Mouse (Mus musculus) MEL (cell line): Measurements from ENCODE around the gene Ankrd45.

ENCODE experiments used
- CHD1 ChIP-seq: IDR thresholded peaks from 2 replicates; pipeline ENCODE4 v1.6.1; 2012; ENCODE audit warnings: low read depth, mild to moderate bottlenecking, inconsistent platforms, low read length, improper control_type of control experiment
- GABPA ChIP-seq: IDR thresholded peaks from 2 replicates; pipeline ENCODE4 v1.6.1; 2012; ENCODE audit warnings: low read depth, mild to moderate bottlenecking, inconsistent platforms, low read length, improper control_type of control experiment, moderate library complexity
- GATA1 ChIP-seq: IDR thresholded peaks from 2 replicates; pipeline ENCODE4 v1.6.1; 2011; ENCODE audit warnings: low read depth, low read length, improper control_type of control experiment
- NELFE ChIP-seq: IDR thresholded peaks from 2 replicates; pipeline ENCODE4 v1.6.1; 2011; ENCODE audit warnings: low read depth, low read length, improper control_type of control experiment
- TCF12 ChIP-seq: IDR thresholded peaks from 2 replicates; pipeline ENCODE4 v1.6.1; 2014; ENCODE audit warnings: low read depth, mild to moderate bottlenecking, inconsistent platforms, low read length, improper control_type of control experiment, moderate library complexity

GRCm38 (mm10) chr1:161160266-161160665 lies 17.8 kb downstream of the Ankrd45 start:
- no peak for TF ChIP-seq GABPA
- no peak for TF ChIP-seq CHD1
- TF ChIP-seq GATA1 = no peak
- TF ChIP-seq NELFE = no peak
- TF ChIP-seq TCF12 = no peak
